18 mouse cellular contexts compared by ENCODE assay signal in genomic region chr4:129142439-129143045, GRCm38 (mm10). TPM values are rescaled to one million over a fixed set of nuclear protein-coding genes. Genes with fewer than 3 reads are reported as not detected.
DNase-seq lines count a peak whose midpoint lies in the region; ATAC-seq lines count a peak whose summit lies in the region.
"Had no signal": no experiment of that assay in that cellular context is flagged by ENCODE, and none has a peak within 500 bp of the region (broad histone marks: within the 10 kb centered on the region; RNA-seq: fewer than 3 reads in every experiment).

No protein-coding gene starts in this region.

- 77% methylated on average over 11 of the region's 11 CpGs for WGBS in hindbrain, embryonic 15.5 days
- WGBS in hindbrain, embryonic 14.5 days, result 82% methylated on average over 11 of the region's 11 CpGs
- WGBS in neural tube, embryonic 13.5 days, result 76% methylated on average over 11 of the region's 11 CpGs
- 87% methylated on average over 11 of the region's 11 CpGs for WGBS in forebrain, embryonic 11.5 days

- H3K4me3 ChIP-seq in hindbrain, embryonic 15.5 days, result no peak overlapping the region
- no peak overlapping the region for H3K4me3 ChIP-seq in hindbrain, embryonic 14.5 days (replicated peaks; ENCODE audit: low read length)
- no peak overlapping the region for H3K4me3 ChIP-seq in neural tube, embryonic 13.5 days
- no peak overlapping the region for H3K4me3 ChIP-seq in forebrain, embryonic 11.5 days (ENCODE audit: low read depth, low read length)
- H3K4me3 ChIP-seq: limb, embryonic 12.5 days; midbrain, embryonic 15.5 days had no signal

- H3K36me3 ChIP-seq in hindbrain, embryonic 15.5 days, result no peaks in the 10 kb centered on the region
- H3K36me3 ChIP-seq in hindbrain, embryonic 14.5 days (replicated peaks; ENCODE audit: control insufficient read depth, insufficient read depth), result no peaks in the 10 kb centered on the region
- peaks cover 25% of the 10 kb centered on the region for H3K36me3 ChIP-seq in neural tube, embryonic 13.5 days
- no peaks in the 10 kb centered on the region for H3K36me3 ChIP-seq in forebrain, embryonic 11.5 days (ENCODE audit: control insufficient read depth, insufficient read depth, low read length)
- H3K36me3 ChIP-seq: midbrain, embryonic 15.5 days had no signal

- H3K4me1 ChIP-seq in hindbrain, embryonic 15.5 days (replicated peaks), result peaks cover 41% of the 10 kb centered on the region
- peaks cover 28% of the 10 kb centered on the region for H3K4me1 ChIP-seq in hindbrain, embryonic 14.5 days (replicated peaks; ENCODE audit: control insufficient read depth, insufficient read depth, low read length)
- H3K4me1 ChIP-seq in neural tube, embryonic 13.5 days (replicated peaks), result peaks cover 52% of the 10 kb centered on the region
- H3K4me1 ChIP-seq in forebrain, embryonic 11.5 days (replicated peaks; ENCODE audit: control insufficient read depth, insufficient read depth, low read length), result no peaks in the 10 kb centered on the region

- no peak for ATAC-seq in hindbrain, embryonic 15.5 days (ENCODE audit: low FRiP score, low read depth)
- ATAC-seq in hindbrain, embryonic 14.5 days (ENCODE audit: low FRiP score), result no peak
- ATAC-seq in neural tube, embryonic 13.5 days (ENCODE audit: low read depth), result no peak
- no peak for ATAC-seq in forebrain, embryonic 11.5 days (replicated peaks; ENCODE audit: low FRiP score)
- ATAC-seq: hindbrain, embryonic 16.5 days; midbrain, embryonic 15.5 days had no signal

- H3K27me3 ChIP-seq in hindbrain, embryonic 15.5 days, result 0 out of 2 replicates have a peak, but pooled peaks cover 4% of the 10 kb centered on the region
- H3K27me3 ChIP-seq in hindbrain, embryonic 14.5 days (ENCODE audit: control insufficient read depth, insufficient read depth, low read length), result peaks cover 8% of the 10 kb centered on the region
- H3K27me3 ChIP-seq in neural tube, embryonic 13.5 days, result 0 out of 2 replicates have a peak, but pooled peaks cover 2% of the 10 kb centered on the region
- H3K27me3 ChIP-seq in forebrain, embryonic 11.5 days (ENCODE audit: control insufficient read depth, insufficient read depth, low read length), result peaks cover 6% of the 10 kb centered on the region

- no peak overlapping the region for H3K9ac ChIP-seq in hindbrain, embryonic 15.5 days
- no peak overlapping the region for H3K9ac ChIP-seq in hindbrain, embryonic 14.5 days
- H3K9ac ChIP-seq in neural tube, embryonic 13.5 days, result no peak overlapping the region
- H3K9ac ChIP-seq in forebrain, embryonic 11.5 days (ENCODE audit: low read length), result no peak overlapping the region
- H3K9ac ChIP-seq: limb, embryonic 12.5 days; lung, embryonic 14.5 days; midbrain, embryonic 15.5 days had no signal

- H3K27ac ChIP-seq in hindbrain, embryonic 15.5 days (replicated peaks), result 0 out of 2 replicates have a peak overlapping the region, but pooled peaks have one; percentile 14
- no peak overlapping the region for H3K27ac ChIP-seq in hindbrain, embryonic 14.5 days
- 0 out of 2 replicates have a peak overlapping the region, but pooled peaks have one; percentile 2 for H3K27ac ChIP-seq in neural tube, embryonic 13.5 days (replicated peaks)
- no peak overlapping the region for H3K27ac ChIP-seq in forebrain, embryonic 11.5 days (ENCODE audit: low read depth, low read length)
- H3K27ac ChIP-seq: limb, embryonic 12.5 days; macrophage had no signal

- DNase-seq in cerebellum, postnatal 10 days, result peak; percentile 61 to 67
- DNase-seq in cerebellum, adult 11-12 months, result no peak
- no peak for DNase-seq in hindbrain, embryonic 14.5 days (ENCODE audit: low spot score)
- DNase-seq in neural tube, embryonic 10.5 days (ENCODE audit: extremely low spot score, low spot score), result no peak
- DNase-seq in right cerebral cortex, postnatal 14 days, result no peak
- DNase-seq in forebrain, embryonic 11.5 days (ENCODE audit: low spot score), result no peak
- DNase-seq: B cell, adult 2 months; gastrocnemius, postnatal 36 days; kidney, adult 18-20 months; kidney, postnatal 14 days; lung, embryonic 14.5 days; right cerebral cortex, postnatal 4 days had no signal

- H3K9me3 ChIP-seq in hindbrain, embryonic 15.5 days, result no peaks in the 10 kb centered on the region
- H3K9me3 ChIP-seq in hindbrain, embryonic 14.5 days (ENCODE audit: control insufficient read depth, low read length), result no peaks in the 10 kb centered on the region
- H3K9me3 ChIP-seq in neural tube, embryonic 13.5 days, result no peaks in the 10 kb centered on the region
- H3K9me3 ChIP-seq in forebrain, embryonic 11.5 days (ENCODE audit: control insufficient read depth, low read length), result no peaks in the 10 kb centered on the region
- H3K9me3 ChIP-seq: limb, embryonic 12.5 days; midbrain, embryonic 15.5 days had no signal

- no peak overlapping the region for H3K4me2 ChIP-seq in hindbrain, embryonic 15.5 days
- H3K4me2 ChIP-seq in hindbrain, embryonic 14.5 days (replicated peaks), result no peak overlapping the region
- H3K4me2 ChIP-seq in neural tube, embryonic 13.5 days, result no peak overlapping the region
- no peak overlapping the region for H3K4me2 ChIP-seq in forebrain, embryonic 11.5 days (ENCODE audit: low read depth, low read length, severe bottlenecking)
- H3K4me2 ChIP-seq: limb, embryonic 12.5 days; lung, embryonic 14.5 days; midbrain, embryonic 15.5 days had no signal

RNA-seq across cellular contexts. Expression of gene Fndc5, which starts 5.7 kb away (rescaled TPM):
- polyA plus RNA-seq in hindbrain, embryonic 15.5 days (2015; fragmentation: Nextera tagmentation; extraction: Ambion mirVana), result 12.5 and 15.0 TPM in 2 replicates
- 14.5 and 15.4 TPM in 2 replicates for polyA plus RNA-seq in hindbrain, embryonic 14.5 days (2014; fragmentation: Nextera tagmentation; extraction: Ambion mirVana)
- 24.4 and 24.5 TPM in 2 replicates for polyA plus RNA-seq in neural tube, embryonic 13.5 days (2015; fragmentation: Nextera tagmentation; extraction: Ambion mirVana)
- polyA plus RNA-seq in forebrain, embryonic 11.5 days (2014; fragmentation: Nextera tagmentation; extraction: Ambion mirVana), result 0.63 and 1.4 TPM in 2 replicates
- polyA plus RNA-seq: macrophage had no signal

RNA-seq across cellular contexts. Expression of gene Hpca, which starts 20.7 kb away (rescaled TPM):
- 110 and 133 TPM in 2 replicates for polyA plus RNA-seq in hindbrain, embryonic 15.5 days (2015; fragmentation: Nextera tagmentation; extraction: Ambion mirVana)
- 56.2 and 68.7 TPM in 2 replicates for polyA plus RNA-seq in hindbrain, embryonic 14.5 days (2014; fragmentation: Nextera tagmentation; extraction: Ambion mirVana)
- polyA plus RNA-seq in neural tube, embryonic 13.5 days (2015; fragmentation: Nextera tagmentation; extraction: Ambion mirVana), result 50.3 and 55.8 TPM in 2 replicates
- 0.87 and 1.2 TPM in 2 replicates for polyA plus RNA-seq in forebrain, embryonic 11.5 days (2014; fragmentation: Nextera tagmentation; extraction: Ambion mirVana)
- polyA plus RNA-seq: macrophage had no signal

RNA-seq across cellular contexts. Expression of gene Tmem54, which starts 37.2 kb away (rescaled TPM):
- polyA plus RNA-seq in hindbrain, embryonic 15.5 days (2015; fragmentation: Nextera tagmentation; extraction: Ambion mirVana), result 0.14 TPM in 1 of 2 replicates, not detected in the other
- 0.33 TPM in 1 of 2 replicates, not detected in the other for polyA plus RNA-seq in hindbrain, embryonic 14.5 days (2014; fragmentation: Nextera tagmentation; extraction: Ambion mirVana)
- 0.39 TPM in 1 of 2 replicates, not detected in the other for polyA plus RNA-seq in neural tube, embryonic 13.5 days (2015; fragmentation: Nextera tagmentation; extraction: Ambion mirVana)
- 1.5 and 2.0 TPM in 2 replicates for polyA plus RNA-seq in forebrain, embryonic 11.5 days (2014; fragmentation: Nextera tagmentation; extraction: Ambion mirVana)
- polyA plus RNA-seq: macrophage; midbrain, embryonic 15.5 days had no signal

RNA-seq across cellular contexts. Expression of gene S100pbp, which starts 47.0 kb away (rescaled TPM):
- 19.6 and 20.5 TPM in 2 replicates for polyA plus RNA-seq in hindbrain, embryonic 15.5 days (2015; fragmentation: Nextera tagmentation; extraction: Ambion mirVana)
- 17.3 and 19.3 TPM in 2 replicates for polyA plus RNA-seq in hindbrain, embryonic 14.5 days (2014; fragmentation: Nextera tagmentation; extraction: Ambion mirVana)
- polyA plus RNA-seq in neural tube, embryonic 13.5 days (2015; fragmentation: Nextera tagmentation; extraction: Ambion mirVana), result 15.8 and 19.9 TPM in 2 replicates
- polyA plus RNA-seq in forebrain, embryonic 11.5 days (2014; fragmentation: Nextera tagmentation; extraction: Ambion mirVana), result 25.4 and 30.7 TPM in 2 replicates

RNA-seq across cellular contexts. Expression of gene Yars, which starts 47.0 kb away (rescaled TPM):
- polyA plus RNA-seq in hindbrain, embryonic 15.5 days (2015; fragmentation: Nextera tagmentation; extraction: Ambion mirVana), result 102 and 111 TPM in 2 replicates
- 111 and 118 TPM in 2 replicates for polyA plus RNA-seq in hindbrain, embryonic 14.5 days (2014; fragmentation: Nextera tagmentation; extraction: Ambion mirVana)
- polyA plus RNA-seq in neural tube, embryonic 13.5 days (2015; fragmentation: Nextera tagmentation; extraction: Ambion mirVana), result 106 and 108 TPM in 2 replicates
- polyA plus RNA-seq in forebrain, embryonic 11.5 days (2014; fragmentation: Nextera tagmentation; extraction: Ambion mirVana), result 113 and 118 TPM in 2 replicates

Comparison
In these comparisons a context has a peak if more than half of its experiments do, and no peak if none do; other contexts are left out.
1. DNase-seq: peak in cerebellum, postnatal 10 days (2 of 2); none in cerebellum, adult 11-12 months (single experiment), hindbrain, embryonic 14.5 days (single experiment), neural tube, embryonic 10.5 days (single experiment), right cerebral cortex, postnatal 14 days (single experiment) and forebrain, embryonic 11.5 days (single experiment).
2. H3K27ac ChIP-seq: peak in hindbrain, embryonic 15.5 days (single experiment) and neural tube, embryonic 13.5 days (single experiment); none in hindbrain, embryonic 14.5 days (single experiment) and forebrain, embryonic 11.5 days (single experiment).
3. RNA of gene Hpca, which starts 20.7 kb away (polyA plus RNA-seq): 110 to 133 TPM in hindbrain, embryonic 15.5 days, 56.2 to 68.7 TPM in hindbrain, embryonic 14.5 days and 50.3 to 55.8 TPM in neural tube, embryonic 13.5 days; 0.87 to 1.2 TPM in forebrain, embryonic 11.5 days; every median in the first group is over 10 times any median in the second.